Mouse (Mus musculus) midbrain, embryonic 15.5 days (tissue): ENCODE data around the gene Btbd9. TPM values are rescaled to one million over a fixed set of nuclear protein-coding genes. Genes with fewer than 3 reads are reported as not detected.
A peak's percentile ranks its signal among the peaks of the same experiment; 100 is the strongest.

Source experiments
- ATAC-seq: fragments of 200-750 bp; cut with Nextera tagmentation; replicated peaks from 2 replicates; pipeline ENCODE4 v1.8.0; 2017; ENCODE audit warnings: moderate TSS enrichment
- H3K27ac ChIP-seq: fragments of 300-500 bp; sonication (generic); 2 replicates; pipeline ENCODE4 v1.5.1; 2015; ENCODE audit warnings: mild to moderate bottlenecking, inconsistent platforms
- H3K27me3 ChIP-seq: fragments of 300-500 bp; sonication (generic); replicated peaks from 2 replicates; pipeline ENCODE4 v1.6.1; 2015; ENCODE audit warnings: inconsistent platforms
- H3K36me3 ChIP-seq: fragments of 300-500 bp; sonication (generic); replicated peaks from 2 replicates; pipeline ENCODE4 v1.6.1; 2015; ENCODE audit warnings: inconsistent platforms
- H3K4me1 ChIP-seq: fragments of 300-500 bp; sonication (generic); 2 replicates; pipeline ENCODE4 v1.6.1; 2015; ENCODE audit warnings: inconsistent platforms
- H3K4me2 ChIP-seq: fragments of 300-500 bp; sonication (generic); 2 replicates; pipeline ENCODE4 v1.6.1; 2015; ENCODE audit warnings: inconsistent platforms, mild to moderate bottlenecking, moderate library complexity
- H3K4me3 ChIP-seq: fragments of 300-500 bp; sonication (generic); 2 replicates; pipeline ENCODE4 v1.5.1; 2015; ENCODE audit warnings: mild to moderate bottlenecking, inconsistent platforms
- H3K9ac ChIP-seq: fragments of 300-500 bp; sonication (generic); 2 replicates; pipeline ENCODE4 v1.6.1; 2015; ENCODE audit warnings: mild to moderate bottlenecking, inconsistent platforms
- H3K9me3 ChIP-seq: fragments of 300-500 bp; sonication (generic); 2 replicates; pipeline ENCODE4 v1.6.1; 2016; ENCODE audit warnings: inconsistent platforms
- WGBS: fragments of 180-500 bp; shearing (Covaris S2); methylation state at CpG from one replicate; pipeline ENCODE4 v1.1.7; 2015; ENCODE audit warnings: mixed read lengths; 5-methylcytosine and 5-hydroxymethylcytosine counted together
- polyA plus RNA-seq: library from polyadenylated mRNA; unstranded; fragments of >200 nt; fragmentation: Nextera tagmentation; extraction: Ambion mirVana; gene quantifications from 2 replicates; pipeline ENCODE4 v1.2.1, GENCODE M21; 2015

The Btbd9 gene
- polyA plus RNA-seq, 1 experiment from 2014 or later, result 163 TPM

GRCm38 (mm10) chr17:30467566-30468213, 108.6 kb downstream of the Btbd9 start:
- H3K4me1 ChIP-seq, result peaks cover 54% of the 10 kb centered on the region
- 0 out of 2 replicates have a peak, but pooled peaks have one; percentile 21 for ATAC-seq
- WGBS, result 18% methylated on average over 14 of the region's 14 CpGs

GRCm38 (mm10) chr17:30465060-30465762, 111.1 kb downstream of the Btbd9 start:
- WGBS, result 89% methylated on average over 6 of the region's 6 CpGs
- Histone ChIP-seq H3K27ac (no peak overlapping the region), H3K9ac (no peak overlapping the region), H3K27me3 (no peaks in the 10 kb centered on the region), H3K4me2 (no peak overlapping the region), H3K36me3 (no peaks in the 10 kb centered on the region), H3K4me1 (peaks cover 55% of the 10 kb centered on the region), H3K4me3 (no peak overlapping the region), H3K9me3 (no peaks in the 10 kb centered on the region)
- no peak for ATAC-seq

More at GRCm38 (mm10) chr17:30467566-30468213, 108.6 kb downstream of the Btbd9 start:
- no peak overlapping the region for H3K9ac ChIP-seq
- H3K27ac ChIP-seq, result peak overlapping the region; percentile 68
- H3K27me3 ChIP-seq, result no peaks in the 10 kb centered on the region
- no peaks in the 10 kb centered on the region for H3K36me3 ChIP-seq
- peak overlapping the region; percentile 20; the same call in 1 of the 2 replicates for H3K4me2 ChIP-seq
- no peak overlapping the region for H3K4me3 ChIP-seq
- H3K9me3 ChIP-seq, result no peaks in the 10 kb centered on the region

- WGBS, result 50% methylated on average over 5 of the region's 5 CpGs
- Histone ChIP-seq H3K4me3 (no peak overlapping the region), H3K27ac (no peak overlapping the region), H3K4me1 (peaks cover 53% of the 10 kb centered on the region), H3K4me2 (no peak overlapping the region), H3K9ac (no peak overlapping the region), H3K9me3 (no peaks in the 10 kb centered on the region), H3K27me3 (no peaks in the 10 kb centered on the region), H3K36me3 (no peaks in the 10 kb centered on the region)
- ATAC-seq, result no peak
Measured at GRCm38 (mm10) chr17:30464240-30464745, 112.0 kb downstream of the Btbd9 start.

GRCm38 (mm10) chr17:30460727-30461349, 115.5 kb downstream of the Btbd9 start:
- 0 out of 2 replicates have a peak overlapping the region, but pooled peaks have one; percentile 17 for H3K27ac ChIP-seq
- H3K4me3 ChIP-seq, result no peak overlapping the region
- no peak for ATAC-seq
- H3K9ac ChIP-seq, result no peak overlapping the region
- no peaks in the 10 kb centered on the region for H3K9me3 ChIP-seq
- H3K4me1 ChIP-seq, result peaks cover 46% of the 10 kb centered on the region
- H3K4me2 ChIP-seq, result no peak overlapping the region
- no peaks in the 10 kb centered on the region for H3K27me3 ChIP-seq
- 74% methylated on average over 2 of the region's 2 CpGs for WGBS
- no peaks in the 10 kb centered on the region for H3K36me3 ChIP-seq

- no peak overlapping the region for H3K9ac ChIP-seq
- no peaks in the 10 kb centered on the region for H3K27me3 ChIP-seq
- 29% methylated on average over 5 of the region's 5 CpGs for WGBS
- no peak overlapping the region for H3K4me3 ChIP-seq
- H3K4me1 ChIP-seq, result peaks cover 46% of the 10 kb centered on the region
- no peak for ATAC-seq
- no peak overlapping the region for H3K4me2 ChIP-seq
- H3K27ac ChIP-seq, result no peak overlapping the region
- no peaks in the 10 kb centered on the region for H3K9me3 ChIP-seq
- H3K36me3 ChIP-seq, result no peaks in the 10 kb centered on the region
Measured at GRCm38 (mm10) chr17:30459706-30460105, 116.6 kb downstream of the Btbd9 start.

GRCm38 (mm10) chr17:30458926-30459325, 117.4 kb downstream of the Btbd9 start:
- whole genome bisulfite sequencing, result 95% methylated on average over 5 of the region's 5 CpGs
- H3K4me1 ChIP-seq, result peaks cover 45% of the 10 kb centered on the region

GRCm38 (mm10) chr17:30458301-30458700, 118.0 kb downstream of the Btbd9 start:
- Histone ChIP-seq H3K9ac (no peak overlapping the region), H3K4me3 (no peak overlapping the region), H3K27me3 (no peaks in the 10 kb centered on the region), H3K9me3 (no peaks in the 10 kb centered on the region), H3K36me3 (no peaks in the 10 kb centered on the region), H3K4me1 (peaks cover 42% of the 10 kb centered on the region), H3K27ac (no peak overlapping the region), H3K4me2 (no peak overlapping the region)
- WGBS, result 71% methylated on average over 3 of the region's 3 CpGs
- no peak for ATAC-seq

More at GRCm38 (mm10) chr17:30458926-30459325, 117.4 kb downstream of the Btbd9 start:
- H3K27me3 ChIP-seq, result no peaks in the 10 kb centered on the region
- H3K9ac ChIP-seq, result no peak overlapping the region
- H3K36me3 ChIP-seq, result no peaks in the 10 kb centered on the region
- no peak overlapping the region for H3K4me3 ChIP-seq
- H3K27ac ChIP-seq, result no peak overlapping the region
- H3K4me2 ChIP-seq, result no peak overlapping the region
- no peak for ATAC-seq
- H3K9me3 ChIP-seq, result no peaks in the 10 kb centered on the region

- no peaks in the 10 kb centered on the region for H3K27me3 ChIP-seq
- no peaks in the 10 kb centered on the region for H3K36me3 ChIP-seq
- H3K4me3 ChIP-seq, result no peak overlapping the region
- H3K9ac ChIP-seq, result no peak overlapping the region
- H3K27ac ChIP-seq, result no peak overlapping the region
- no peak for ATAC-seq
- H3K4me1 ChIP-seq, result peaks cover 39% of the 10 kb centered on the region
- no peaks in the 10 kb centered on the region for H3K9me3 ChIP-seq
- H3K4me2 ChIP-seq, result no peak overlapping the region
- 68% methylated on average over 7 of the region's 7 CpGs for WGBS
Measured at GRCm38 (mm10) chr17:30457486-30457885, 118.8 kb downstream of the Btbd9 start.

- WGBS, result 53% methylated on average over 12 of the region's 12 CpGs
- Histone ChIP-seq H3K27me3 (no peaks in the 10 kb centered on the region), H3K4me1 (peaks cover 39% of the 10 kb centered on the region), H3K9ac (no peak overlapping the region), H3K4me2 (no peak overlapping the region), H3K27ac (no peak overlapping the region), H3K36me3 (no peaks in the 10 kb centered on the region), H3K9me3 (no peaks in the 10 kb centered on the region), H3K4me3 (no peak overlapping the region)
- ATAC-seq, result no peak
Measured at GRCm38 (mm10) chr17:30456293-30456692, 120.0 kb downstream of the Btbd9 start.

GRCm38 (mm10) chr17:30454862-30455243, 121.4 kb downstream of the Btbd9 start:
- Histone ChIP-seq H3K4me1 (peaks cover 28% of the 10 kb centered on the region), H3K4me3 (no peak overlapping the region), H3K4me2 (no peak overlapping the region), H3K9ac (no peak overlapping the region), H3K27me3 (no peaks in the 10 kb centered on the region), H3K27ac (no peak overlapping the region), H3K9me3 (no peaks in the 10 kb centered on the region), H3K36me3 (no peaks in the 10 kb centered on the region)
- 16% methylated on average over 3 of the region's 3 CpGs for WGBS
- no peak for ATAC-seq

- Histone ChIP-seq H3K36me3 (no peaks in the 10 kb centered on the region), H3K9me3 (no peaks in the 10 kb centered on the region), H3K4me1 (peaks cover 24% of the 10 kb centered on the region), H3K27me3 (no peaks in the 10 kb centered on the region), H3K4me3 (no peak overlapping the region), H3K4me2 (no peak overlapping the region), H3K9ac (no peak overlapping the region), H3K27ac (no peak overlapping the region)
- ATAC-seq, result no peak
- 36% methylated on average over 6 of the region's 6 CpGs for WGBS
Measured at GRCm38 (mm10) chr17:30454155-30454861, 122.0 kb downstream of the Btbd9 start.

- no peak for ATAC-seq
- WGBS, result 46% methylated on average over 4 of the region's 4 CpGs
- no peaks in the 10 kb centered on the region for H3K9me3 ChIP-seq
- H3K27me3 ChIP-seq, result no peaks in the 10 kb centered on the region
- no peak overlapping the region for H3K4me3 ChIP-seq
- peaks cover 23% of the 10 kb centered on the region for H3K4me1 ChIP-seq
- no peak overlapping the region for H3K27ac ChIP-seq
- H3K9ac ChIP-seq, result no peak overlapping the region
- no peak overlapping the region for H3K4me2 ChIP-seq
- H3K36me3 ChIP-seq, result no peaks in the 10 kb centered on the region
Measured at GRCm38 (mm10) chr17:30453272-30453671, 123.0 kb downstream of the Btbd9 start.
